Mouse (Mus musculus) layer of hippocampus, postnatal 25 days (tissue): Measurements from ENCODE around the gene Tpcn2. TPM values are rescaled to one million over a fixed set of nuclear protein-coding genes. Genes with fewer than 3 reads are reported as not detected.
A peak's percentile ranks its signal among the peaks of the same experiment; 100 is the strongest.

Experiments
- DNase-seq, 2 experiments: peaks; one replicate each; pipeline ENCODE4 v3.0.0; 2022; ENCODE audit warnings: mixed read lengths in 2 of 2, low spot score in 1 of 2; ENCODE audit errors: extremely low spot score in 1 of 2
- total RNA-seq, 2 experiments: library from RNA; stranded (reverse); gene quantifications; 2 replicates each; pipeline ENCODE4 v1.2.3; 2021

Tpcn2 gene
- total RNA-seq, 2 experiments from 2014 or later: 4.0 to 5.8 TPM

- no peak for DNase-seq
Measured at GRCm38 (mm10) chr7:145250225-145250624, 33.6 kb downstream of the Tpcn2 start.

GRCm38 (mm10) chr7:145248911-145249310 lies 34.9 kb downstream of the Tpcn2 start:
- no peak for DNase-seq

GRCm38 (mm10) chr7:145242851-145243712 lies 40.7 kb downstream of the Tpcn2 start:
- peak; percentile 75 to 91 for DNase-seq

GRCm38 (mm10) chr7:145242028-145242427 lies 41.8 kb downstream of the Tpcn2 start:
- no peak for DNase-seq

- DNase-seq: no peak
Measured at GRCm38 (mm10) chr7:145240929-145241328, 42.9 kb downstream of the Tpcn2 start.

GRCm38 (mm10) chr7:145239736-145240505 lies 43.9 kb downstream of the Tpcn2 start:
- DNase-seq: no peak

- DNase-seq: no peak
Measured at GRCm38 (mm10) chr7:145239145-145239544, 44.7 kb downstream of the Tpcn2 start.

- no peak for DNase-seq
Measured at GRCm38 (mm10) chr7:145234841-145235790, 48.7 kb downstream of the Tpcn2 start.

- no peak for DNase-seq
Measured at GRCm38 (mm10) chr7:145231659-145232058, 52.2 kb downstream of the Tpcn2 start.

GRCm38 (mm10) chr7:145226641-145227040 lies 57.2 kb downstream of the Tpcn2 start:
- no peak for DNase-seq

GRCm38 (mm10) chr7:145225626-145226025 lies 58.2 kb downstream of the Tpcn2 start:
- DNase-seq: no peak

- DNase-seq: no peak
Measured at GRCm38 (mm10) chr7:145221841-145222689, 61.7 kb downstream of the Tpcn2 start.

GRCm38 (mm10) chr7:145221346-145221745 lies 62.5 kb downstream of the Tpcn2 start:
- DNase-seq: no peak

GRCm38 (mm10) chr7:145219420-145219831 lies 64.4 kb downstream of the Tpcn2 start:
- no peak for DNase-seq

GRCm38 (mm10) chr7:145216591-145216990 lies 67.2 kb downstream of the Tpcn2 start:
- DNase-seq: no peak

- DNase-seq: no peak
Measured at GRCm38 (mm10) chr7:145215476-145215875, 68.3 kb downstream of the Tpcn2 start.

- no peak for DNase-seq
Measured at GRCm38 (mm10) chr7:145211680-145212659, 71.8 kb downstream of the Tpcn2 start.

GRCm38 (mm10) chr7:145210477-145211070 lies 73.2 kb downstream of the Tpcn2 start:
- DNase-seq: no peak
